Mouse (Mus musculus): ENCODE measurements around the gene Aebp2.
A peak's percentile ranks its signal among the peaks of the same experiment; 100 is the strongest.

Gene Aebp2

DNA sequence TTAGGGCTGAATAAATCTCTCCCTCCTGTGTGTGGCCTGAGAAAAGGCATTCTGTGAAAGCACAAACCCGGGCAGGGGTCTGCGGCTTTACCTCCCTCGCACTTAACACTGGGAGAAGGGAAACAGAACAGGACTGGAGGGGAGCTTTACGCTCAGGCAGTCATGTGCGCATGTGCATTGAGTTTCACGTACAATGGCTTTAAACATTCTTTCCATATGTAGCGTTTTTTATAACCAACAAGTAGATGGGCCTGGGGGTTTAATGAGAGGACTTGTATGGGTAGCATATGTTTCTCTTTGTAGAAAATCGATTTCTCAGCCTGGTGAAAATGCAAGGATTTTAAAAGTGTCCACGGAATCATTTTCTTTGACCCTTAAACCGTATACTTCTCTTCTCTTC lies 82.7 kb downstream of the Aebp2 start:
- no peak for DNase-seq

DNA sequence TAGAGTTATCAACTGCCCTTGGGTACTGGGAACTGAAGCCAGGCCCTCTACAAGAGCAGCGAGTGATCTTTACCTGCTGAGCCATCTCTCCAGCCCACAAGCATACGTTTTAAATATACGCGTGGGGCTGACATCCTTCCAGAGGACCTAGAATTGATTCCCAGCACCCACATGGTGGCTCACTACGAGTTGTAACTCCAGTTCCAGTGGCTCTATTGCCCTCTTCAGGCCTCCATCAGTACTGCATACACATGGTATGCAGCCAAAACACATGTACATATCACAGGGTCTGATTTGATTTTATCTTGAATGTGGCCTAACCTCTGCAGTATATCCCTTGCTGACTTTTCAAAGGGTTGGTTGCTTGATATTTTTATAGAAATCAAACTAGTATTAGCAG lies 83.6 kb downstream of the Aebp2 start:
- DNase-seq = no peak

DNA sequence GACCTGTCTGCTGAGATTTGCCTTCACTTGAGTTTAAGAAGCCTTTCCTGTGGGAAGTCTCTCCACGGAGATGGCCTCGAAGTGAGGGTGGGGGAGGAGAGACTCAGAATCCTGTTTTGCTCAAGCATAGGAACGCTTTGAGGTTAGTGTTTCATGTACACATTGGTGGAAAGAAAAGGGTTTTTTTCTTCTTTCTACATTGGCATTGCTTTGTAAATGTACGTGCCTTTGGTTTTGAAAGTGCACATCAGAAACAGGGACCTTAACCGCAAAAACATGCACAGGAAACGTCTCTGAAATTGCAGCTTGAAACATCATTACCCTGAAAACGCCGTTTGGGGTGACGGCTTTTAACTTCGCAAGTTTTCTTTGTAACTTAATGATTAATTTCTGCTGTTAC lies 85.6 kb downstream of the Aebp2 start:
- DNase-seq = peak; percentile 59

DNA sequence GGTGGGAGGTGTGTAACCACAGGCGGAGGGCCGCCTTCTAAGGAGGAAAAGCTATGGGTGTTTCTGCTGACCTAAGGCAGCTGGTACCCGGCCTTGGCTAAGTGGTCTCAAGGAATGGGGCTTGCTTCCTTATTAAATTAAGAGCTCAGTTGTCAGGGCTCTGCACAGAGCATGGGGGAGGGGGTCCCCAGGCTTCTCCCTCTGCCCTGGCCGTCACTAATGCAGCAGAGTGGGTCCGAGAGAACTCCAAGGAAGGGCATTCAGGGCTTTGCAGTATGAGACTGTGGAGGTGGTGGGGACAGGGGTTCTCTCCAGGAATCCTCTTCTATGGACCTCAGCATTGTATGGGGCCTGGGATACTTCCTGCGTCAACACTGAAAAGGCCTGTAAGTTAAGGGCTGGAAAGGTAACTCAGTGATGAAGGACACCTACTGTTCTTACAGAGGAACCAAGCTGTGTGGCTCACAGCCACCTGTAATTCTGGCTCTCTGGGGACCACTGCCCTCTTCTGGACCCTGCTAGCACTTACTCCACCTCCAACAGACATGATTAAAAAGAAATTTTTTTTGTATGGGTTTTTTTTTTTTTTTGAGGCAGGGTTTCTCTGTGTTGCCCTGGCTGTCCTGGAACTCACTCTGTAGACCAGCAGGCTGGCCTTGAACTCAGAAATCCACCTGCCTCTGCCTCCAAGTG lies 87.1 kb downstream of the Aebp2 start:
- DNase-seq = peak; percentile 56

DNA sequence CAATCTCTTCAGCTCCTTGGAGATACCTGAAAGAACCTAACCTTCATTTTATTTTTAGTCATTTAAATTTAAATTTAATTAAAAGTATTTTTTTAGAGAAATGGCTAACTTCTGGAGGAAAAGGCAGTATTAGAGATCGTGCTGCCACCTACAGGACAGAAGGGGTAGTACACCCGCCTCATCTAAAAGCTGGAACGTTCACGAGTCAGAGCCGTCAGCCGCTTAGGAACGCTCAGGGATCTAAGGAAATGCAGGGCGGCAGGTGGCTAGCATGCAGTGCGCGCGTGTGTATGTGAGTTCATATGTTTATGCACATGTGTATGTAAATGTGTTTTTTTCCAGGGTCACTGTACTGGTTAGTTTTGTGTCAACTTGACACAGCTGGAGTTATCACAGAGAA lies 90.3 kb downstream of the Aebp2 start:
- peak; percentile 68 for DNase-seq

DNA sequence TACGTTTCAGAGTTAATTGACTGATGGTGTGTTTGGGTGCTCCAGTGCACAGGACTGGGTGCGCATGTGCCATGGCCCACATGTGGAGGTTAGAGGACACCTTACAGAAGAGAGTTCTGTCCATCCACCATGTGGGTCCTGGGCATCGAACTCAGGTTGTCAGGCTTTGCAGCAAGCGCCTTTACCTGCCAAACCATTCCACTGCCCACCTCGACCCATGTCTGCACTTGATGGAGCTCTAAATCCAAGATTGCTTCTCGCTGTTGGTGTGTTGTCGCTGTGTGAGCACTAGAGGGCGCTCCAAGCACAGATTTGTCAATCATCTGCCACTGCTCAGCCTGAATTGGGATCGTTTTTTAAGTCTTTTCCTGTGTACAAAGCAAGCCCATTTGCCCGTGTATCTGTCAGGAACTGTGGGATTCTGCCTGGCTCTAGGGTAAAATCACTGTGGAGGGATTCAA lies 92.5 kb downstream of the Aebp2 start:
- peak; percentile 77 for DNase-seq

DNA sequence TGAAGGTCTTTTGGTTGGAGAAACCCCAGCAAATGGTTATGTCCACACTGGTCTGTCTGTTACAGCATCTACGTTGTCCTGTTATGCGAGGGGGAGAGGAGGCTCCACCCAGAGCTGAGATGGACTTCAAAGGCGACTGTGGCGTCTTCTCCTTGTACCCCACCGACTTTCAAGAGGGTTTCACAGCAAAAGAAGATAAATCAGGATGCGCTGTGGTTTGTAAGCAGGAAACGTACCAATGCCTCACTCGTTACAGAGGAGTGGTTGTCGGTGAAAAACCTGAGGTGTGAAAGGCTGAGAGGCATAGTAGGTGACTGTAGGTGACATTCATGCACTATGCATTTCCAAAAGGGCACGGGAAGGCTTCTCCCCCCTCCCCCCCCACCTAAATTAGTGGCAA lies 99.6 kb downstream of the Aebp2 start:
- no peak for DNase-seq

Measured in thymus, postnatal 14 days (tissue).